Mouse (Mus musculus) liver, embryonic 14.5 days (tissue): ENCODE measurements at regions not wholly inside any gene's neighbourhood (a gene's known extent, or its start where the extent isn't known, plus 50 kb on each side); places are given as distances from the start of the nearest gene placed in this dataset.

ENCODE experiments used
- CTCF ChIP-seq: IDR thresholded peaks from 2 replicates; pipeline ENCODE4 v1.5.1; 2016; ENCODE audit warnings: antibody characterized with exemption, low read depth, control low read depth
- EP300 ChIP-seq: IDR thresholded peaks from 2 replicates; pipeline ENCODE4 v1.6.1; 2016; ENCODE audit warnings: antibody characterized with exemption, low read depth

DNA sequence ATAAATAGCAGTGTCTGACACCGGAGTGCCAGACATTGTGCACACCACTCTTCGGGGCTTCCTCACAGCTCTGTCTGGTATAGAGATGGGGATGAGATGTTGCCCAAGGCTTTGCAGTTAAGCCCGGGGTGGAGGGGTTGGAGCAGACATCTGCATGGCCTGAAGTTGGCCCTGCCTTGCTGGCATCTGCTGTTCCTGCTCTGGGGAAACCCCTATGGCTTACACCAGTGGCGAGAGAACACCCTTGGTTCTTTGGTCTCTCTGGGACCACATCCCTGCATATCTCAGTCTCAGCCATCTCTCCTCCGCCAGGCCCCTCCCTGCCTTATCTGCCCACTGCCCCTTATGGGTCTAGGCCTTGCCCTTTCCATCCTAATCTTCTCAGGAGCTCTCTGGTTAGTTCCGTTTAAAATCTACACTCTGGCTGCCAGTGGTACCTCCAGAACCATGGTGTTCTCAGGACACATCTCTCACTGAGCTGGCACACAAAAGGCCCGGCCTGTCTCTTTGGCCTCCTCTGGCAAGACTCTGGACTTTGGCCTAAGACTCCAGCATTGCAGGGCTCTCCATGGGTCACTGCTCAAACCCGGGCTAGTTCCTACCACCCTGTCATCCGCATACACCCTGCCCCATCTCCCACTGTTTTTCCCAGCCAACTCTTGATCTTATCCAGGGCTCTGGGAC lies 123.3 kb upstream of the Id2 start:
- no peak for TF ChIP-seq CTCF
- no peak for TF ChIP-seq EP300
